Mouse (Mus musculus): ENCODE data around the gene Mdm2. TPM values are rescaled to one million over a fixed set of nuclear protein-coding genes. Genes with fewer than 3 reads are reported as not detected.
"Not testable (repeated sequence)": the region's sequence is repeated elsewhere in the genome, so short reads cannot be mapped to it uniquely, and the experiment has no call there.

The Mdm2 gene
- total RNA-seq, 1 experiment from 2014 or later, result 42.6 TPM

DNA sequence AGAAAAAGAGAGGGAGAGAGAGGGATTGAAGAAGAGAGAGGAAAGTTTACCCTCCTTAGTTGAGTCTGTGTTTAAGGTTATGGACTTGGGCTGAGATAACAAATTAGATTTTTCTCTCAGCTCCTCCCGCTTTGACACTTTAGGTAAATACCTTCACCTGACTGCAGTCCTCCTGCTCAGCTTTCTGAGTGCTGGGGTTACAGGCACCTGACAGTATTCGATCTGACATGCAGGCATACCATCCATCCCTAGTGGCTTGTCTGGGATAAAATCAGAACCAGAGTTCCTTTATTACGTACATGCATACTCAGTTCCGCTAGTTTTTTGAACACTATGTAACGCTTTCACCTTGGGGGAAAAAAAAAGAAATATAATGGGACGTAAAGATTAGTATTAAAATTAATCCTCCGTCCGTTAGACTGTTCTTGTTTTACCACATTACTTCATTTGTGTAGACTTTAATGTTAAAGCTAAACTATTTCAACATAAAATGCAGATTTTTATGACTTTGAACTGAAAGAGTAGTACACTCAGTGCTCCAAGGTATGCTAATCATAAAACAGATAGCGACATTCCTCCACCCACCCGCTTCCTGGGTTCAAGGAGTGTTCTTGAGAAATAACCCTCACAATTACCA, 38.6 kb upstream of the Mdm2 start:
- DNase-seq, result no peak

GRCm38 (mm10) chr10:117748276-117749049, 37.9 kb upstream of the Mdm2 start:
- no peak for DNase-seq

GRCm38 (mm10) chr10:117747711-117748110, 37.2 kb upstream of the Mdm2 start:
- DNase-seq, result no peak

DNA sequence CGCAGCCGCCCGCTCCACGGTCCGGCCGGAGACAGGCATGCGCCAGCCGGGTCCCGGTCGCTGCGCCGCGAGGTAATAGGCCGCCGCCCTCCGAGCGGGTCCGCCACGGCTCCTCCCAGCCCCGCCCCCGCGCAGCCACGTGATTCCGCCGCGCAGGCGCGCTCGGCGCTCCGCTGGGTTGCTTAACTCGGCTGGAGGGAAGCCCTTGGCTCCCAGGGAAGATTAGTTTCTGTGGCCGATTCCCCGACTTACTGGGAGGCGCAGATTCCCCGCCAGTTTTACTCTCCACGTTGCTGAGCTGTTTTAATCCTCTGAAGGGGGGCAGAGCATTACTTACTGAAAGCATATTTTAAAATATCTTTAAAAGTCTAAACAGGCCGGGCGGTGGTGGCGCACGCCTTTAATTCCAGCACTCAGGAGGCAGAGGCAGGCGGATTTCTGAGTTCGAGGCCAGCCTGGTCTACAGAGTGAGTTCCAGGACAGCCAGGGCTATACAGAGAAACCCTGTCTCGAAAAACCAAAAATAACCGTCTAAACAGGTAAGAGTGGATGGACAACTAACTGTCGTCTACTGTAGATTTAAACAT, 35.8 kb upstream of the Mdm2 start, which contains the start of gene Slc35e3:
Gene Slc35e3 (minus strand): TSS at position 69 of the 587 bp plus-strand sequence.
- DNase-seq, result peak; percentile 99

DNA sequence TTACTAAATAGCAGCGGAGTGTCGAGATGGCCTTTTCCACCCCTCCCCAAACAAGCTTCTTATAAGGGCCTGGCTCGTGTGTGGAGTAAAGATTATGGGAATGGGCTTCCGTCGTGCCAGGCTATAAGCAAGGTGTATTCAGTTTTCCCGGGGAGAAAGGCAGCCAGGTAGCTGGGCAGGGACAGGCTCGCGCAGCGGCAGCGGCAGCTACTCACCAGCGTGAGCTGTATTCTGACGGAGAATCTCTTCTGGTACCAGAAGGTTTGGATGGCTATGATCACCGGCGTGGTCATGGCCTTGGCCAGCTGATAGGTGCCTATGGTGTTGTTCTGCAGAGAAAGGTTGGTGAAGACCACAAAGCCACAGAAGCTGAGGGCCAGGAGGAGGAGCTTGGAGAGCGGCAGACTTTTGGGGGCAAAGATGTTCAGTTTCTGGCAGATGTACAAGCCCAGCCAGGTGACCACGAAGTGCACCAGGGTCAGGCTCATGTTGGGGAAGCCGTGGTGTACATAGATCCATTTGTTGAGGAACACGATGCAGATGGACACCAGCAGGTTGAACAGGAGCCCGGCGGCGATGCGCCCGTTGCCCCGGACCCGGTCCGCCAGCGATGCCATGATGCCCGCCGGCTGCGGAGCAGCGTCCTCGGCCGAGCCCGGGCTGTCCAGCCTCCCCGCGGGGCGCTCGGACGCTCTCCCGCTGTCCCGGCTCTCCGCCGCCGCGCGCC, 35.2 kb upstream of the Mdm2 start:
- not testable (repeated sequence) for DNase-seq

GRCm38 (mm10) chr10:117743917-117744316, 33.4 kb upstream of the Mdm2 start:
- no peak for DNase-seq

DNA sequence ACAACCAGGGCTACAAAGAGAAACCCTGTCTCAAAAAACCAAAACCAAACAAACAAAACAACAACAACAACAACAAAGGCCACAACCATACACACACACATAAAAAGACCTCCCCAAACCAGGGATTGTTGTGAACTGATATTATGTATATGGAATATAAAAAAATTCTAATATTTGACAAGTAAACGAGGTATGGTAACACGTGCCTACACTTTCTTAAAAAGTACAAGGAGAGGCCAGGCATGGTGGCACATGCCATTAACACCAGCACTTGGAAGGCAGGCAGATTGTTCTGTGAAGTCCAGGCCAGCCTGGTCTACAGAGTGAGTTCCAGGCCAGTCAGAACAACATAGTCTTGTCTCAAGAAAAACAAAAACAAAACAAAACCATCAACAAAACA, 32.6 kb upstream of the Mdm2 start:
- no peak for DNase-seq

GRCm38 (mm10) chr10:117742618-117743017, 32.1 kb upstream of the Mdm2 start:
- DNase-seq, result no peak

DNA sequence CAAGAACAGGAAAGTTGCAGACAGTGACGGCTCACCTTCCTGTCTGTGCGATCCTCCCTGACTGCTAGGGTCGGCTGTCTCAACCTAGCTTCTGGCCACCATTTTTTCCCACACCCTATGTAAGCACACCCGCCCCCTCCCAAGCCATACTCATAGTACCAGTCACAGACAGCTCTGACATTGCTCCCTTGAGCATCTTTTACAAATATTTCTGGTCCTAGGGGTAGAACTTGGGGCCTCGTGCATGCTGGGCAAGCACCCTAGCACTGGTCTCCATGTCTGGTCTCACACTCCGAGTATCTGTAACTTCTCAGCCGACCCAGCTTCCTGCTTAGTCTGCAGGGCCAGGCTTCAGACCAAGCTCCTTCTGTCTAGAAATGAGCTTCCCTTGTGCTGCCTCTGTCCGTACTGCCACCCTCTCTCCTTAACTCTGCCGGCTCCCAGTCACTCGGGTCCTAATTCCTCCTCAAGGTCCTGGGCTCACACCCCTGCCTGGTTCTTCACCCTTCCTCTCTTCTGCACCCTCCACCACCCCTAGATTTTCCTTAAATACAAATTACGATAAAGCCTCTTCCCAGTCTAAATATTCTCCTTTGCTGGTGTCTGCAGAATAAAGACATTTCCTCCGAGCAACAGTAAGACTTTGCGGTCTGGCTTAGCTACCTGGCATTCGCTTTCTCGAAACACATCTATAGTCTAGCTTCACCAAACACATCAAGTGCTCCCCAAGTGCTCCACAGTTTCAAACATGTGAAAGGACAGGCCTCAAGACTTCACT, 31.3 kb upstream of the Mdm2 start:
- no peak for DNase-seq

DNA sequence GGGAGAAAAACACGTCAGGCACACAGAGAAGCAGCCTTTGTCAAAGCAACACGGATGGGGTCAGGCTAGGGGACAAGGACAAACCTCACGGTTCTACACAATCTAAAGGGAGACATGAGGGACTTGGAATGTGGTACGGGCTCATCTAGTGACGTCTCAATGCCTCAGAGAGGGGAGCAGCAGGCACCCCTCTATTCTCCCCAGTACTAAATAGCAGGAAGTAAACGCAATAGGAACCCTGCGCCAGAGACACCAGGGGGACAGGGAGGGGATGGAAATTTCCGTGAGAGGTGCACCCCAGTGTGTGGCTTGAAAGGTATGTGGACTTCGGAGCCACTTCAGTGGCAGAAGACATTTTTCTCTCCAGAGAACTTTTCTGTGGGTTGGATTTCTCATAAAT, 30.4 kb upstream of the Mdm2 start:
- DNase-seq, result no peak

GRCm38 (mm10) chr10:117740171-117740570, 29.6 kb upstream of the Mdm2 start:
- no peak for DNase-seq

- DNase-seq, result no peak
Observed at GRCm38 (mm10) chr10:117739648-117739948, 29.0 kb upstream of the Mdm2 start.

DNA sequence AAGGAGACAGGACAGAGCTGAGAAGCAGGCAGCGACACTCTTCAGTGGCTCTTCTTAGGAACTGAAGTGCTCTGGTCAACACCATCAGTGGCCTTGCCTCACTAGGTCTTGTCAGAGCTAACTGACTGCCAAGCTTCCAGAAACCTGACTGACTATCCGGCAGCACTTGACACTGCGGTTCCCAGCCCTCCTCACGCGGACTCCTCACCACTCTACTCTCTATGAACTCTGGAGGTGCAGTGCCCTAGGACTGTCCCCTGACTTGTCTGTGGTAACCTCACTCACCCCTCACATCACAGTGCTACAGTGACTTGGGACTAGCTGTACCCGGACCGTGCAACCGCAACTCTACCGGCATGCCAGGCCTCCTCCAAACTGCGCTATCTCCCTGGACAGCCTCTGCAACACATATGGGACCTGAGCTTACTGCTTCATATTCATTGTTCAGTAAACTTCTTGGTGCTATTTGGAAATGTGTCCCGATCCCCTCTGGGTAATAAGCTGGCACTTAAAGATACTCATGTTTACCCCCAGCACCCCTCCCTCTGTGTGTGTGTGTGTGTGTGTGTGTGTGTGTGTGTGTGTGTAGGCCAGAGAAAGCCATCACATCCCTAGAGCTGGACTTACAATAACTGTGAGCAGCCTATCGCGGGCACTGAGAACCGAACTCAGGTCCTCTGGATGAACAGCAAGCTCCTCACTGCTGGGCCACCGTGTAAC, 28.5 kb upstream of the Mdm2 start:
- no peak for DNase-seq

DNA sequence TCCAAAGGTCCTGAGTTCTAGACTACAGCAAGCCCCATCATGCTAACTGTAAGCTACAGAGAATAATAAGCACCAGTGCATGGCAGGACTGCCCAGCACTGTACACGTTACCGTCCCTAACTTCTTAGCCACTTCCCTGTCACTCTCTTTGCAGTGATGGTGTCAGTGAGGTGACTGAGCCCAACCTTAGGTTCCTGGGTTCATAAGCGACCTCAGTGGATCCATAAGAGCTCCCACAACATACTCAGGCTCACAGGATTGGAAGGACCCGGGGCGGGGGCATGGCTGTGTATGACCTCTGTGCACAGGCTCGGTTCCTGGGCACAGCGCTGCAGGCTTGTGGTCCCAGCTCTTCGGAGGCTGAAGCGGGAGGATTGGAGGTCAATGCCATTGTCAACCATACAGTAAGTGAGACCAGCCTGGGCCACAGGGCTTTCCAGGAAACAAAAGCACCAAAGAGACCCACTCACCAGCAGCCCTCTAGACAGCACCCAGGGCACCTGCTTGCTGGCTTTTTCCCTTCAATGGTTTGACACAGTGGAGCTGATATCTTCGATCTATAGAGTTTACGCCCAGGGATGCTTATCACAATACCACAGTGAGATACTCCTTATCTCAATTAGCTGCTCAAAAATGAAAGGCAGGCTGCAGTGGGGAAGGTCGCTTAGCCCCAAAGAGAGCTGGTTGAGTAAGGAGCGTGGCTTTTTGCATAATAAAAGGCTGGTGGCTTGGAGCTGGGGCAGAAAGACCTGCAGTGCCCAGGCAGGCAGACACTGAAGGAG, 27.8 kb upstream of the Mdm2 start:
- DNase-seq, result no peak

DNA sequence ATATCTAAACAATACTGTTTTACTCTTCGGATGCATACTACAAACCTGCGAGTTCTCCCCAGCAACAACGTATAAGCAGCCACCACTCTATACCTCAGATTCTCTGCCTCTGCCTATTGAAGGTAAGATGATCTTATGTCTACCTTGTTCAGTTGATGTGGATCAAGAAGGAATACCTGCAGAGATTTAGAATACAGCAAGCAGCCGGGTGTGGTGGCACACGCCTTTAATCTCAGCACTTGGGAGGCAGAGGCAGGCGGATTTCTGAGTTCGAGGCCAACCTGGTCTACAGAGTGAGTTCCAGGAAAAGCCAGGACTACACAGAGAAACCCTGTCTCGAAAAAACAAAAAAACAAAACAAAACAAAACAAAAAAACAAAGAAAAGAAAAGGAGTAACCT, 26.9 kb upstream of the Mdm2 start:
- DNase-seq, result not testable (repeated sequence)

GRCm38 (mm10) chr10:117737075-117737474, 26.5 kb upstream of the Mdm2 start:
- DNase-seq, result no peak

DNA sequence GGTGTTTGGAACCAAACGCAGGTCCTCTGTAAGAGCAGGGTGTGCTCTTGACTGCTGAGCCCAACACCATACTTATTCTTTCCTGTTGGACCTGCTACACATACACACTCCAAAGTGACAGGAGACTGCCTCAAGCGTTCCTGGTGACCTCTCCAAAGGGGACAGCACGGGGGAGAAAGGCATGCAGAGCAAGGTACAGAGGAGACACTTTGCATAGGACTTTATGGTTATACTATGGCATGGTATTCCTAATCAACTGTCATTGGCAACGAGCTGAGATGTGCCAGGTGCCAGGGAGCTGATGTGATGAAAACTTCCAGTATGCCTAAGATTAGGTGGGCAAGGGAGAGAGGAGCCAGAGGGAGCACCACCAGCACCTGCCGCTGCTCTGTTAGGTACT, 26.0 kb upstream of the Mdm2 start:
- no peak for DNase-seq

GRCm38 (mm10) chr10:117735396-117735795, 24.8 kb upstream of the Mdm2 start:
- not testable (repeated sequence) for DNase-seq

DNA sequence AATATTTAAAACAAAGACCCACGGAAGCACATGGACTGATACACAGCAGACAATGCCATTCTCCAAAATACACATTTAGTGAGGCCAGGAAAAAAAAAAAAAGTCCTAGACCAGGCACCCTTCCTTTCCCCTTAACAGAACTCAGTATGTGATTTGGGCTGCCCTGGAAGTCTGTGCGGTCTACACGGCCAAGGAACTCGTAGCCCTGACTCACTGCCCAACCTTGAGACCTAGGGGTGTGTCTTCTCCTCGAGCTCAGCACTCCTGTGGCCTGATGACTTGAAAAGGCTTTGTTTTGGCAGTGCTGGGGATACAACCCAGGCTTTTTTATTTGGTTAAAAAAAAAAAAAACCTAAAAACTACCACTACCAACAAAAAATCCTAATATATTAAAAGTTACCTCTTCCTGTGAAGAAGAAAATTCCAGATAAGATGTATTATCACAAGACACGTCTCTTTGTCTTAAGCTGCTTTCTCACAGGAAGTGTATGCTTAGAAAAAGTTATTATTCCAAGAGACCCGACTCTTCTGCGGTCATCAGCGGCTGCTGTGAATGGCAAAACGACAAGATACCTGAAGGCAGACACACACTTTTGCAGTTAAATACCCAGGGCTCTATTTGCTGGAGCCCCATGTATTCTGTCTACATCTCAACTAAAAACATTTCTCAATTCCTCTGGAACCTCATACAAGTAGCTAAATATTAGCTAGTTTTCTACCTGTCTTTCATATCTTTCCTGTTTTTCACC, 23.7 kb upstream of the Mdm2 start:
- peak; percentile 64 for DNase-seq

DNA sequence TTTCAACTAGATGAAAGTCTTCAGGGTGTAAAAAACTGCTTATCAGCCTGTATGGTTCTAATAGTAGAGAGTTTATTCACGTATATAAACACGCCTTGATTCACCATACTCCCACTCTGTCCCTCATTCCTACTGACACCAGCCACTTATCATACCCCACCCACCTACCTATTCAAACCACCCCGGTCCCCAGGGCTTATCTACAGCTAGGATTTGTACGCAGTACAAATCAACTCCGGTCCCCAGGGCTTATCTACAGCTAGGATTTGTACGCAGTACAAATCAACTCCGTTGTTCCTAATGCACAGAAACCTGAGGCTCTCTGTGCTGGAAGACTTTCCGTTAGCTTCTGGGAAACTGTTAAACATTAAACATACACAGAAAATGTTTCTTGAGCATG, 23.1 kb upstream of the Mdm2 start:
- not testable (repeated sequence) for DNase-seq
